Mouse (Mus musculus) forebrain, postnatal 0 days (tissue): ENCODE measurements around the gene Pcbp2. TPM values are rescaled to one million over a fixed set of nuclear protein-coding genes. Genes with fewer than 3 reads are reported as not detected.

Source experiments
- ATAC-seq: fragments of 200-750 bp; cut with Nextera tagmentation; 2 replicates; pipeline ENCODE4 v1.8.0; 2017; ENCODE audit warnings: mild to moderate bottlenecking, moderate library complexity
- DNase-seq: peaks from one replicate; pipeline ENCODE4 v3.0.0-alpha.2; 2015
- H3K27ac ChIP-seq: fragments of 300-500 bp; sonication (generic); 2 replicates; pipeline ENCODE4 v1.5.1; 2014; ENCODE audit warnings: low read depth, mild to moderate bottlenecking, antibody characterized with exemption, low read length, moderate library complexity, mixed read lengths
- H3K27me3 ChIP-seq: fragments of 300-500 bp; sonication (generic); 2 replicates; pipeline ENCODE4 v1.6.1; 2014; ENCODE audit warnings: mild to moderate bottlenecking, low read length, mixed read lengths; ENCODE audit not compliant: insufficient read depth
- H3K36me3 ChIP-seq: fragments of 300-500 bp; sonication (generic); 2 replicates; pipeline ENCODE4 v1.6.1; 2014; ENCODE audit warnings: mild to moderate bottlenecking, moderate library complexity; ENCODE audit not compliant: insufficient read depth
- H3K4me1 ChIP-seq: fragments of 300-500 bp; sonication (generic); 2 replicates; pipeline ENCODE4 v1.6.1; 2014; ENCODE audit warnings: antibody characterized with exemption; ENCODE audit not compliant: insufficient read depth
- H3K4me2 ChIP-seq: fragments of 300-500 bp; sonication (generic); 2 replicates; pipeline ENCODE4 v1.6.1; 2014; ENCODE audit warnings: low read depth, mild to moderate bottlenecking, moderate library complexity
- H3K4me3 ChIP-seq: fragments of 300-500 bp; sonication (generic); 2 replicates; pipeline ENCODE4 v1.5.1; 2014; ENCODE audit warnings: low read depth, low read length, mixed read lengths
- H3K9ac ChIP-seq: fragments of 300-500 bp; sonication (generic); 2 replicates; pipeline ENCODE4 v1.6.1; 2014; ENCODE audit warnings: mild to moderate bottlenecking
- H3K9me3 ChIP-seq: fragments of 300-500 bp; sonication (generic); 2 replicates; pipeline ENCODE4 v1.6.1; 2016; ENCODE audit warnings: low read length
- CTCF ChIP-seq: sonication (generic); IDR thresholded peaks from 2 replicates; pipeline ENCODE4 v1.5.1; 2016; ENCODE audit warnings: antibody characterized with exemption, control low read depth, low read depth
- WGBS: fragments of 180-500 bp; shearing (Covaris S2); extraction: QIAGEN DNeasy Blood & Tissue Kit; methylation state at CpG from one replicate; pipeline ENCODE4 v1.1.7; 2014; 5-methylcytosine and 5-hydroxymethylcytosine counted together
- polyA plus RNA-seq: library from polyadenylated mRNA; unstranded; fragments of >200 nt; fragmentation: Nextera tagmentation; extraction: Ambion mirVana; gene quantifications from 2 replicates; pipeline ENCODE4 v1.2.1, GENCODE M21; 2015
- total RNA-seq: library from RNA; depleted of rRNA; stranded (reverse); fragments of >200 nt; gene quantifications from 2 replicates; pipeline ENCODE4 v1.2.3, GENCODE M21; 2014; rRNA removed

Pcbp2 gene
- total RNA-seq, result 134 and 154 TPM in 2 replicates
- 102 and 103 TPM in 2 replicates for polyA plus RNA-seq

- Histone ChIP-seq H3K36me3 (peaks cover 8% of the 10 kb centered on the region), H3K9ac (peak within 1 kb of the TSS; percentile 81), H3K4me2 (peak within 1 kb of the TSS; percentile 63), H3K9me3 (no peaks in the 10 kb centered on the region), H3K27ac (peak within 1 kb of the TSS; percentile 97), H3K4me3 (peak within 1 kb of the TSS; percentile 88), H3K4me1 (peaks cover 6% of the 10 kb centered on the region; the same call in 1 of the 2 replicates), H3K27me3 (no peaks in the 10 kb centered on the region)
- peak; percentile 98 for ATAC-seq
- peak; percentile 88 for TF ChIP-seq CTCF
- 3% methylated on average over 37 of the region's 40 CpGs for WGBS
- DNase-seq, result peak; percentile 99
Observed at GRCm38 (mm10) chr15:102470183-102470604, at the start of gene Pcbp2. Gene Pcbp2 (plus strand): TSS chr15:102470539.

GRCm38 (mm10) chr15:102420986-102421385 is 49.4 kb upstream of the Pcbp2 start:
- Histone ChIP-seq H3K36me3 (peaks cover 4% of the 10 kb centered on the region), H3K27ac (no peak overlapping the region), H3K27me3 (no peaks in the 10 kb centered on the region), H3K9ac (no peak overlapping the region), H3K9me3 (no peaks in the 10 kb centered on the region), H3K4me3 (no peak overlapping the region), H3K4me1 (no peaks in the 10 kb centered on the region), H3K4me2 (no peak overlapping the region)
- no peak for TF ChIP-seq CTCF
- ATAC-seq (no peak), DNase-seq (no peak)
- 55% methylated on average over 1 of the region's 1 CpGs for WGBS

- H3K27me3 ChIP-seq, result no peaks in the 10 kb centered on the region
- no peaks in the 10 kb centered on the region for H3K4me1 ChIP-seq
- DNase-seq, result peak; percentile 75
- H3K36me3 ChIP-seq, result peaks cover 8% of the 10 kb centered on the region
- no peak; the same call in 1 of the 2 replicates for ATAC-seq
- no peak overlapping the region for H3K4me2 ChIP-seq
- TF ChIP-seq CTCF, result peak; percentile 69
- WGBS, result 50% methylated on average over 3 of the region's 3 CpGs
- no peak overlapping the region for H3K27ac ChIP-seq
- no peaks in the 10 kb centered on the region for H3K9me3 ChIP-seq
- no peak overlapping the region for H3K4me3 ChIP-seq
- no peak overlapping the region for H3K9ac ChIP-seq
Observed at GRCm38 (mm10) chr15:102421437-102421836, 48.9 kb upstream of the Pcbp2 start.

- Histone ChIP-seq H3K27me3 (no peaks in the 10 kb centered on the region), H3K4me2 (no peak overlapping the region), H3K36me3 (peaks cover 20% of the 10 kb centered on the region), H3K9ac (no peak overlapping the region), H3K27ac (no peak overlapping the region), H3K9me3 (no peaks in the 10 kb centered on the region), H3K4me3 (no peak overlapping the region), H3K4me1 (no peaks in the 10 kb centered on the region)
- TF ChIP-seq CTCF, result no peak
- ATAC-seq, result no peak
- 95% methylated on average over 2 of the region's 2 CpGs for WGBS
- DNase-seq, result no peak
Observed at GRCm38 (mm10) chr15:102423602-102424240, 46.6 kb upstream of the Pcbp2 start.

GRCm38 (mm10) chr15:102424657-102425056 is 45.7 kb upstream of the Pcbp2 start:
- H3K27ac ChIP-seq, result no peak overlapping the region
- H3K9ac ChIP-seq, result no peak overlapping the region
- DNase-seq (no peak), ATAC-seq (no peak)
- no peak overlapping the region for H3K4me2 ChIP-seq
- no peaks in the 10 kb centered on the region for H3K9me3 ChIP-seq
- no peak overlapping the region for H3K4me3 ChIP-seq
- no peaks in the 10 kb centered on the region for H3K4me1 ChIP-seq
- 94% methylated on average over 2 of the region's 2 CpGs for WGBS
- H3K27me3 ChIP-seq, result no peaks in the 10 kb centered on the region
- H3K36me3 ChIP-seq, result peaks cover 28% of the 10 kb centered on the region
- TF ChIP-seq CTCF, result 0 out of 2 replicates have a peak, but pooled peaks have one; percentile 10

GRCm38 (mm10) chr15:102426963-102427362 is 43.4 kb upstream of the Pcbp2 start:
- ATAC-seq, result no peak
- Histone ChIP-seq H3K4me1 (no peaks in the 10 kb centered on the region), H3K27me3 (no peaks in the 10 kb centered on the region), H3K4me3 (no peak overlapping the region), H3K9me3 (no peaks in the 10 kb centered on the region), H3K27ac (no peak overlapping the region), H3K4me2 (no peak overlapping the region), H3K9ac (no peak overlapping the region), H3K36me3 (peaks cover 48% of the 10 kb centered on the region)
- 100% methylated on average over 1 of the region's 1 CpGs for WGBS
- no peak for DNase-seq
- TF ChIP-seq CTCF, result no peak

GRCm38 (mm10) chr15:102432046-102432445 is 38.3 kb upstream of the Pcbp2 start:
- no peak overlapping the region for H3K27ac ChIP-seq
- no peak for DNase-seq
- no peak for TF ChIP-seq CTCF

More at GRCm38 (mm10) chr15:102432046-102432445, 38.3 kb upstream of the Pcbp2 start:
- no peak overlapping the region for H3K4me2 ChIP-seq
- no peaks in the 10 kb centered on the region for H3K9me3 ChIP-seq
- no peak for ATAC-seq
- peaks cover 57% of the 10 kb centered on the region for H3K36me3 ChIP-seq
- WGBS, result 89% methylated on average over 1 of the region's 1 CpGs
- H3K4me3 ChIP-seq, result no peak overlapping the region
- no peaks in the 10 kb centered on the region for H3K27me3 ChIP-seq
- no peaks in the 10 kb centered on the region for H3K4me1 ChIP-seq
- H3K9ac ChIP-seq, result no peak overlapping the region
